Mouse (Mus musculus) heart, postnatal 0 days (tissue): ENCODE measurements around the gene Acadvl. TPM values are rescaled to one million over a fixed set of nuclear protein-coding genes. Genes with fewer than 3 reads are reported as not detected.
A peak's percentile ranks its signal among the peaks of the same experiment; 100 is the strongest.

Experiments used
- ATAC-seq: fragments of 200-750 bp; cut with Nextera tagmentation; 2 replicates; pipeline ENCODE4 v1.8.0; 2017; ENCODE audit warnings: low read depth, moderate number of reproducible peaks, moderate library complexity; ENCODE audit not compliant: insufficient read depth
- DNase-seq: peaks from one replicate; pipeline ENCODE4 v3.0.0-alpha.2; 2016; ENCODE audit warnings: low spot score
- H3K27ac ChIP-seq: fragments of 300-500 bp; sonication (generic); 2 replicates; pipeline ENCODE4 v1.5.1; 2014; ENCODE audit warnings: low read depth, mild to moderate bottlenecking
- H3K27me3 ChIP-seq: fragments of 300-500 bp; sonication (generic); 2 replicates; pipeline ENCODE4 v1.6.1; 2014; ENCODE audit warnings: low read length, mixed read lengths; ENCODE audit not compliant: control insufficient read depth, insufficient read depth
- H3K36me3 ChIP-seq: fragments of 300-500 bp; sonication (generic); replicated peaks from 2 replicates; pipeline ENCODE4 v1.6.1; 2014; ENCODE audit warnings: low read length, mixed read lengths; ENCODE audit not compliant: control insufficient read depth, insufficient read depth
- H3K4me1 ChIP-seq: fragments of 300-500 bp; sonication (generic); 2 replicates; pipeline ENCODE4 v1.6.1; 2014; ENCODE audit warnings: antibody characterized with exemption; ENCODE audit not compliant: control insufficient read depth, insufficient read depth
- H3K4me2 ChIP-seq: fragments of 300-500 bp; sonication (generic); 2 replicates; pipeline ENCODE4 v1.6.1; 2014; ENCODE audit warnings: low read depth, mild to moderate bottlenecking, low read length, moderate library complexity
- H3K4me3 ChIP-seq: fragments of 300-500 bp; sonication (generic); 2 replicates; pipeline ENCODE4 v1.5.1; 2014; ENCODE audit warnings: low read depth, low read length
- H3K9ac ChIP-seq: fragments of 300-500 bp; sonication (generic); replicated peaks from 2 replicates; pipeline ENCODE4 v1.6.1; 2014; ENCODE audit warnings: low read depth, low read length, mixed read lengths
- H3K9me3 ChIP-seq: fragments of 300-500 bp; sonication (generic); replicated peaks from 2 replicates; pipeline ENCODE4 v1.6.1; 2016; ENCODE audit warnings: low read length; ENCODE audit not compliant: control insufficient read depth
- CTCF ChIP-seq: IDR thresholded peaks from 2 replicates; pipeline ENCODE4 v1.5.1; 2016; ENCODE audit warnings: antibody characterized with exemption, control low read depth, low read depth
- EP300 ChIP-seq: IDR thresholded peaks from 2 replicates; pipeline ENCODE4 v1.6.1; 2016; ENCODE audit warnings: antibody characterized with exemption, low read depth
- whole genome bisulfite sequencing: fragments of 180-500 bp; shearing (Covaris S2); extraction: QIAGEN DNeasy Blood & Tissue Kit; methylation state at CpG from one replicate; pipeline ENCODE4 v1.1.7; 2014; 5-methylcytosine and 5-hydroxymethylcytosine counted together
- polyA plus RNA-seq: library from polyadenylated mRNA; unstranded; fragments of >200 nt; fragmentation: Nextera tagmentation; extraction: Ambion mirVana; gene quantifications from 2 replicates; pipeline ENCODE4 v1.2.1, GENCODE M21; 2015
- total RNA-seq: library from RNA; depleted of rRNA; stranded (reverse); fragments of >200 nt; gene quantifications from 2 replicates; pipeline ENCODE4 v1.2.3, GENCODE M21; 2014; ENCODE audit warnings: low replicate concordance

Gene Acadvl
- total and polyA plus RNA-seq, 2 experiments from 2014 or later = 469 to 815 TPM

DNA sequence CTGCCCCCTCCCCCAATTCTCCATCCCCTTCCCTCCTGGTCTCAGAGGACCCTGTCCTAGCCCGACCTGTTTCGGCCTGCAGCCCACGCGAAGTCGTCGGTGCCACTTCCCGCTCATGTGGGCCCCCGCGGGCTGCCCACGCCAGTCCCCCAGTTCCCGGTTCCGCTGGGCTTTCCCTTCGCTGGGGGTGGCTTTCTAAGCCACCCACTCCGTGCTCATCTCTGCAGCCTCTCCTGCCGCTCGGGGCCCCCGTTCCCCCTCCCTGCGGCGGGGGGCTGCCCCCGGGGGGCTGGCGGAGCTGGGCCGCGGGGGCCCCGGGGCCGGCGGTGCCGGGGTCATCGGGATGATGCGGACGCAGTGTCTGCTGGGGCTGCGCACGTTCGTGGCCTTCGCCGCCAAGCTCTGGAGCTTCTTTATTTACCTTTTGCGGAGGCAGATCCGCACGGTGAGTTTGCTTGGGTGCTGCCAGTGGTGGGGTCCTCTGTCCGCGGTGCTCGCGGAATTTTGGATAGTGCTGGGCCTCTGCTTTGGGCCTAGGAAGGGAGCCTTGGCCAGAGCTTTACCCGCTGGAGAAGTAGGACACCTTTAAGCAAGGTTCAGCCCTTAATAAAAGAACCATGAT is 34.0 kb downstream of the Acadvl start, which contains the start of gene Ctdnep1:
Ctdnep1 (plus strand) TSS at position 16 of the 622 bp plus-strand sequence.
- H3K9me3 ChIP-seq = no peaks in the 10 kb centered on the region
- peak within 1 kb of the TSS; percentile 99 for H3K4me3 ChIP-seq
- no peak for DNase-seq
- H3K4me2 ChIP-seq = peak within 1 kb of the TSS; percentile 98
- WGBS = under 1% methylated on average over 38 of the region's 43 CpGs
- H3K27me3 ChIP-seq = no peaks in the 10 kb centered on the region
- H3K36me3 ChIP-seq = peaks cover 35% of the 10 kb centered on the region
- ATAC-seq = no peak
- H3K27ac ChIP-seq = peak within 1 kb of the TSS; percentile 100
- no peak for TF ChIP-seq EP300
- TF ChIP-seq CTCF = no peak
- peak within 1 kb of the TSS; percentile 100 for H3K9ac ChIP-seq
- peaks cover 25% of the 10 kb centered on the region for H3K4me1 ChIP-seq

- Histone ChIP-seq H3K36me3 (peaks cover 36% of the 10 kb centered on the region), H3K4me2 (peak overlapping the region; percentile 98), H3K4me3 (peak overlapping the region; percentile 99), H3K9ac (peak overlapping the region; percentile 100), H3K9me3 (no peaks in the 10 kb centered on the region), H3K4me1 (peaks cover 25% of the 10 kb centered on the region), H3K27me3 (no peaks in the 10 kb centered on the region), H3K27ac (peak overlapping the region; percentile 100)
- DNase-seq = peak; percentile 100
- WGBS = under 1% methylated on average over 44 of the region's 60 CpGs
- ATAC-seq = peak; percentile 95
- no peak for TF ChIP-seq CTCF
- peak; percentile 66 for TF ChIP-seq EP300
These were observed 34.7 kb downstream of the Acadvl start for GRCm38 (mm10) chr11:69980196-69981140.

- H3K4me3 ChIP-seq = peak overlapping the region; percentile 99
- H3K4me2 ChIP-seq = peak overlapping the region; percentile 98
- peaks cover 25% of the 10 kb centered on the region for H3K4me1 ChIP-seq
- no peak for DNase-seq
- peaks cover 36% of the 10 kb centered on the region for H3K36me3 ChIP-seq
- H3K9ac ChIP-seq = peak overlapping the region; percentile 100
- peak overlapping the region; percentile 100 for H3K27ac ChIP-seq
- H3K27me3 ChIP-seq = no peaks in the 10 kb centered on the region
- no peak; the same call in 1 of the 2 replicates for TF ChIP-seq EP300
- no peak for TF ChIP-seq CTCF
- 2% methylated on average over 16 of the region's 16 CpGs for WGBS
- no peaks in the 10 kb centered on the region for H3K9me3 ChIP-seq
- ATAC-seq = no peak
These were observed 35.4 kb downstream of the Acadvl start for GRCm38 (mm10) chr11:69979827-69980195.

- Histone ChIP-seq H3K4me1 (peaks cover 6% of the 10 kb centered on the region), H3K27ac (no peak overlapping the region), H3K9me3 (no peaks in the 10 kb centered on the region), H3K9ac (no peak overlapping the region), H3K36me3 (peaks cover 58% of the 10 kb centered on the region), H3K4me3 (no peak overlapping the region), H3K4me2 (no peak overlapping the region), H3K27me3 (no peaks in the 10 kb centered on the region)
- ATAC-seq = no peak
- no peak for DNase-seq
- 42% methylated on average over 4 of the region's 4 CpGs for WGBS
- TF ChIP-seq CTCF (no peak), EP300 (no peak)
These were observed 38.9 kb downstream of the Acadvl start for GRCm38 (mm10) chr11:69976271-69976670.

- 95% methylated on average over 2 of the region's 2 CpGs for WGBS
- Histone ChIP-seq H3K4me2 (no peak overlapping the region), H3K4me3 (no peak overlapping the region), H3K9me3 (no peaks in the 10 kb centered on the region), H3K27me3 (no peaks in the 10 kb centered on the region), H3K9ac (no peak overlapping the region), H3K36me3 (peaks cover 68% of the 10 kb centered on the region), H3K4me1 (peaks cover 6% of the 10 kb centered on the region), H3K27ac (no peak overlapping the region)
- DNase-seq = no peak
- TF ChIP-seq CTCF (no peak), EP300 (no peak)
- ATAC-seq = no peak
These were observed 40.3 kb downstream of the Acadvl start for GRCm38 (mm10) chr11:69974907-69975306.
